Mouse (Mus musculus): ENCODE data around the gene Creg2.
"Not testable (repeated sequence)": the region's sequence is repeated elsewhere in the genome, so short reads cannot be mapped to it uniquely, and the experiment has no call there.

Creg2 gene

DNA sequence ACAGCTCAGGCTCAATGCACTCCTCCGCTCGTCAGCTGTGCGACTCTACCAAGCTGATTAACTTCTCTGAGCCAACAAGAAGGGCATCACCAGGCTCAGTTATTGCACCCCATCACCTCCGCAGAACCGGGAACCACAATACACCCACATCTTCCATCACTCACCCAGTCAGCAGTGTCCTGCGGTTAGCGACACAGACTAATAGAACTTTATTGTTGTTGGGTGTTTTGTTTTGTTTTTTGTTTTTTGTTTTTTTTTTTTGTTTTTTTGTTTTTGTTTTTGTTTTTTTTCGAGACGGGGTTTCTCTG lies at the start of gene Creg2:
Gene Creg2 (minus strand): TSS at position 234 of the 308 bp plus-strand sequence.
- DNase-seq, result peak; percentile 80

GRCm38 (mm10) chr1:39700599-39701273 lies 49.5 kb upstream of the Creg2 start:
- DNase-seq, result no peak

DNA sequence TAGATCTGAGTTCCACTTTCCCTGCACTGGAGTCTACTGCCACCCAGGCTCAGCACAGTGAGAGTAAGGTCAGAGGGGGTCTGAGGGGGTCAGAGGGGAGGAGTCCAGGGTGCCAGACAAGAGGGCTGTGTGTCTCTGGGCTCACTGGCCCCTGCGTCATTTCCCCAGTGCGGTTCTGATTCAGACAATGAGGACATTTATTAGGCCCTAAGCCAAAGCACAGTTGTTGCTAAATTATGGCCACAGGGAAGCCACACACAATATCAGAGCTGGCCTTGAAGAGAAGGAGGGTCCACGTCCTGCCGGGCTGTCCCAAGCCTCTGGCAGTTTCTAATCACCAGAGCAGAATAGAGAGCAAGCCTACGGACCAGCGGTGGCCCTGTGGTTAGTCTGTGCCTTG lies 47.2 kb upstream of the Creg2 start:
- DNase-seq, result no peak

DNA sequence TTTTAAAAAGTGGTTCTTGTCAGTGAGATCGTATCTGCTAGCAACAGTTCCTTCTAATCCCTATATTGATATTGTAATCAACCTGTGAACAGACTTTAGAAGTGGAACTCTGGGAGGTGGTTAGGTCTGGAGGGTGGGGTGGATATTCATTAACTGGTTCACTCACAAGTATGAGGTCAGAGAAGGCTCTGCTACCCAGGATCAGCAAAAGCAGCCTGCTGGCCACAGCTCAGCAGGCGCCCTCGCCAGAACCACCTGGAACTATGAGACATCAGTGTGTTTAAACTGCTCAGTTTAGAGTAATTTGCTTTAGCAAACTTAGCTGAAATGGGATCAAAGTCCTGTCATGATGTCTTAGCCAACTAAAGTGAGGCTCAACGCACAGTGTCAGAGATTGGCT lies 43.9 kb upstream of the Creg2 start:
- DNase-seq, result no peak

DNA sequence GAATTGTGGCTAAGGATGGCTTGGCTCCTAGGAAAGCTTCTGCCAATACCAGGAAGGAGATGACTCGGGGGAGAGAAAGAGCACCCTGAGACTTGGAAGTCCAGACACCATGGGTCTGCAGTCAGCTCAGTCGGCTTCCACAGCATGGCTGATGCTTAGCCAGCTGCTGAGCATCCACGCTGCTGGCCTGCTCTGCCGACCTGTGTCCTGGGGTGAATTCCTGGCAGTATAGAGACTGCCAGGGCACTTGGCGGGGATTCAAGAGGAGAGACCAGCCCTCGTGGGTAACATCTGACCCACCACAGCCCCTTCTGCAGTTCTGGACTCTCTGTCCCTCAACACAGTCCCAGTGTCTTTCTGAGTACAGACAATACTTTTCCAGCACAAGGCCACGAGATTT lies 43.5 kb upstream of the Creg2 start:
- no peak for DNase-seq

- no peak for DNase-seq
Measured at GRCm38 (mm10) chr1:39691974-39692373, 40.7 kb upstream of the Creg2 start.

DNA sequence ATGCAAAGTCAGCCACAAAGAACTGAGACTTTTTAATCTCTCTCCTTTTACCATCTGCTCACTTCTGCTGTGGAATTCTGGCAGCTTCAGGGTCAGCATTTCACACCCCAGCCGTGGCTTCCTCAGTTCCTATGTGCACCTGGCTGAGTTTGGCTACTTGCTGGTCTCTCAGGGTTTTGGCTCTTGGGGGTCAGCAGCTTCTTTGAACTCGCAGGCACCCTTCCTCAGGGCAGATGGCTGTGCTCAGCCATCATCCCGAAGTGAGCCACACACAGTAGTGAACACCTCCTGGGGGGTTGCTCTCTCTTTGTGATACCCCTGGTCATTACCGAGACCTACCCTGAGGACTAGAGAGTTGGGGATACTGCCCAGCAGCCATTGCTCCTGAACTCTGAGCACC lies 39.8 kb upstream of the Creg2 start:
- no peak for DNase-seq

DNA sequence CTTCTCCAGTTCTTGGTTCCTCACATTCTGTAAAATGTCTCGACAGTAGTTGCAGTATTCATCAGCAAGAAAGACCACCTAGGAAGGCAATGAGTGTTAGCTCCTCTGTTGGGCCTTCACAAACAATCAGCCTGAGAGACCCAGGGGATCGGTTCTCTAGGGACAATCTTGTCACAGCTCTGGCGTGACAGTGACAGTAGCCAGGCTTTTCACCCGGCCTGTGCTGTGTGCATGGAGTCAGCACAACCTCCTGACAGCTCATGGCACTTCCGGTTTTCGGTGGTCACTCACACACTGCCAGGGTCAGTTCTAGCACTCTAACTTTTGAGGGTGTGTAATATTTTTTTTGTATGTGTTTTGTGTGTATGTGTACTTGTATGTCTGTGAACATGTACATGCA lies 37.3 kb upstream of the Creg2 start:
- no peak for DNase-seq

DNA sequence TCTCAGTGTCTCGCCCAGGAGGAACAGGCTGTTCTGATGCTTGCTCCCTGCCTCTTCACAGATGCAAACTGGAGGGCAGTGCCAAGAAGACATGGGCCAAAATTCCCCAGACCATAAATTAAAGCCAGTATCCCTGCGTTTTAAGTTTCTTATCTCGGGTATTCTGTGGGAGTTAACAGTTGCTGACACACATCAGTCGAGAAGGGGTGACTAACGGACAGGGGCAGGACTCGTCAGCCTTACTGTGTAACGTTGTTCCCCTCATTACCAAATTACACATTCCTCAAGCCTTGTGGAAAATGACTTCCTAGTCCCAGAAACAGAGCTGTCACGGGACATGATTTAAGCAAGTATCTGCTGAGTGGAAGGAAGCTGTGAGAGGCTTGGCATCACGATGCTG lies 36.0 kb upstream of the Creg2 start:
- DNase-seq, result no peak

DNA sequence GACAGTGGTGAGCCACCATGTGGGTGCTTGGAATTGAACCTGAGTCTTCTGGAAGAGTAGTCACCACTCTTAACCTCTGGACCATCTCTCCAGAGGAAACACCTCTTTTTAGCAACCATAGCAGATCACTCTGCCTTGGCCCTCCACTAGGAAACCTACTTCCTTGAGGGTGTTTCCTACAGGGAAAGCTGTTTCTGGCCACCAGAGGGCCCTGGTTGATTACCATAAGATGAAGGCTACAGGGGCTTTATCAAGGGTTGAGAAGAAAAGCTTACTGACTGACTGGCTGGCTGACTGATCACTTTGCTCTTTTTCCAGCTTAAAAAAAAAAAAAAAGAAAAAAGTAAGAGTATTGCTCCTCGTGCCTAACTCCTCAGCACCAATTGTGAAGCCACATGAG lies 34.6 kb upstream of the Creg2 start:
- peak; percentile 73 for DNase-seq

GRCm38 (mm10) chr1:39681638-39682037 lies 30.4 kb upstream of the Creg2 start:
- no peak for DNase-seq

GRCm38 (mm10) chr1:39680546-39680945 lies 29.3 kb upstream of the Creg2 start:
- DNase-seq, result no peak

- DNase-seq, result no peak
Measured at GRCm38 (mm10) chr1:39678883-39679282, 27.6 kb upstream of the Creg2 start.

- DNase-seq, result peak; percentile 43
Measured at GRCm38 (mm10) chr1:39676221-39676876, 25.1 kb upstream of the Creg2 start.

GRCm38 (mm10) chr1:39672362-39673105 lies 21.3 kb upstream of the Creg2 start:
- no peak for DNase-seq

GRCm38 (mm10) chr1:39670211-39670935 lies 19.1 kb upstream of the Creg2 start:
- DNase-seq, result no peak

DNA sequence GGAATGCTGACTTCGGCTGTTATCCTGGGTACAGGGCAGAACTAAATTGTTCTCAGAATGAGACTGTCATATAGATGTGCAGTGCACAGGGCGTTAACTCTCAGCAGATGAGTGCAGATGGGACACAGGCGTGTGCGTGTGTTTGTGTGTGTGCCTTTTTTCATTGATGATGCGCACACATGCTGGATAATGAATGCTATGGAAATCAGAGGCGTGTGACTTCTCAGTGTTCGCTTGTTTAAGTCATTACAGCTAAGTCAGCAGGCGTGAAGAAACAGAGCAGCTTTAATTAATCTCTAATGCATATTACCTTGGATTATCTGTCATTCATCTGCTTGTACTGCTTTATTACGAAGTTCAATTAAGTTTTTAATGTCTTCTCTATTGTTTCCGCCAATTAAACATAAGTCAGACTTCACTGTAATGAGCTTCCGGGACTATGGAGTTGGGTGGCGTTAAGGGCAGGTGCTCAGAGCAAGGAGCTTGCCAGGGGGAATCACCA lies 15.5 kb upstream of the Creg2 start:
- no peak for DNase-seq

DNA sequence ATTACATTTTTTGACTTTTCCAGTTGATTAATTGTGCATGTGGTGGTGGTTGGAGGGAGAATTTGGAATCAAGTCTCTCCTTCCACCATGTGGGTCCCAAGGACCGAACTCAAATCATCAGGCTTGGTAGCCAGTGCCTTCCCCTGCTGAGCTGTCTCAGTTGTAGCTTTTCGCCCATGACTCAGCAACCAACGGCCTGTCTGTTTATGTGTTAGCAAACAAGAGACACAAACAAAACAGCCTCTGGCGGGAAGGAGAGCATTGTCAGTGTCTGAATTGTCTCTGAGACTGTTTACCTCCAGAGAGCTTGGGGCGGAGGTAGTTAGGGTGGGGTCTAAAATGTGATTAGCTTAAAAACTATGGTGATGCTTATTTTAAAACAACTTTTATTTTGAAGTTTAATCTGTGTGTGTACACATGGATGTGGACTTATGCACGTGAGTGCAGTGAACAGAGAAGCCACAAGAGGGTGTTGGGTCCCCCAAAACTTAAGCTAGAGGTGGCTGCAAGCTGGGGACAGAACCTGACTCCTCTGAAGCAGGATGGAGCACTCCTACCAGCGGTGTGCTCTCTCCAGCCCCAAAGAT lies 12.9 kb upstream of the Creg2 start:
- no peak for DNase-seq

DNA sequence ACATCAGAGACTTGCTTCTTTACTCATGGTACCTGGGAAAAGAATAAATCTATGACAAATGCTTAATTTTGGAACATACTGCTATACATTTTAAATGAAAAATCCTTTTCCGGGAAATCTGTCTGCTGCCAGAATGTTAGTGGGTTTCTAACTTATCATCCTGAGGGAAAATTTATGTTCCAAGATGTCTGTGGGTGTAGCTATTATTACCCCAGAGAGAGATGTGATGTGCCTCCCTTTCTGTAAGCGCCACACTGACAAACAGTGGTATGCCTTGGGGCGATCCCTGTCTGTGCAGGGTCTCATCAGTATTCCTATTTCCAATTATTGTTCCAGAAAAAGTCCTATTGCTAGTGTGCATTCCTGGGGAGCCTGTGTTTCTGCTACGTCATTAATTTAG lies 11.8 kb upstream of the Creg2 start:
- DNase-seq, result no peak

GRCm38 (mm10) chr1:39656976-39657529 lies 5.8 kb upstream of the Creg2 start:
- DNase-seq, result no peak

DNA sequence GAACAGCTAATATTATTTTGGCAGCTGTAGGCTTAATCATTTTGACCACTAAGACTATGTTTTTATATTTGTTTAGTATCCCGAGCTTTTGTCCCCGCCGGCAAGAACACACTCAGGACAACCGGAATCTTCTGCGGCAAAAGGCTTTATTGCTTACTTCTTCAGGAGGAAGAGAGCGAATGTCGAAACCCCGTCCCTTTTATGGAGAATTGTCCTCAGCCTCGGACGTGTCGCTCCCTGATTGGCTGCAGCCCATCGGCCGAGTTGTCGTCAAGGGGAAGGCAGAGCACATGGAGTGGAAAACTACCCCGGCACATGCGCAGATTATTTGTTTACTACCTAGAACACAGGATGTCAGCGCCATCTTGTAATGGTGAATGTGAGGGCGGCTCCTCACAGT lies 3.6 kb upstream of the Creg2 start:
- DNase-seq, result not testable (repeated sequence)

DNA sequence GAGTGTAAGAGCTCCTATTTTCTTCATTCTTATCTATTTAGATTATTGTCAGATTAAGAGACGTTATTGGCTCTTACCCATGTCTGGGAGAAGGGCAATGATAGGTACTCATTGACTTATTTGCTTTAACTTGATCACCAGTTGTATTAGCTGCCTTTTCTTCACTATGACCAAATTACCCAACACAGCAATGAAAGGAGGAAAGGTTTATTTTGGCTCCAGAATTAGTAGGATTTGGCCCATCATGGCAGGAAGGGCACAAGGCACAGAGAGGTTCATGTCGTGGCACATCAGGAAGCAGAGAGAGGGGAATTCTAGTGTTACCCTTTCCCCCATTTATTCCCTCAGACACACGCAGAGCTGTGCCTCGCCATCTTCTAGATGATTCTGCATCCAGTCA lies 1.8 kb upstream of the Creg2 start:
- no peak for DNase-seq

Data from right cerebral cortex, adult 18-20 months (tissue).